Mouse (Mus musculus): ENCODE measurements around the gene Srrm4.

- no peak for TF ChIP-seq CTCF (IDR thresholded peaks at IDR 0.05; ENCODE audit: control insufficient read depth, insufficient read depth, insufficient replicate concordance, low read depth, low read length)
- TF ChIP-seq POLR2A (IDR thresholded peaks at IDR 0.05; ENCODE audit: control insufficient read depth, low read depth, low read length), result no peak
Measured at GRCm38 (mm10) chr5:116523553-116523952, 68.1 kb downstream of the Srrm4 start.

Data from testis, adult 2 months (tissue).